Mouse (Mus musculus): ENCODE data around the gene Fbxw10.
A peak's percentile ranks its signal among the peaks of the same experiment; 100 is the strongest.

Gene Fbxw10

DNA sequence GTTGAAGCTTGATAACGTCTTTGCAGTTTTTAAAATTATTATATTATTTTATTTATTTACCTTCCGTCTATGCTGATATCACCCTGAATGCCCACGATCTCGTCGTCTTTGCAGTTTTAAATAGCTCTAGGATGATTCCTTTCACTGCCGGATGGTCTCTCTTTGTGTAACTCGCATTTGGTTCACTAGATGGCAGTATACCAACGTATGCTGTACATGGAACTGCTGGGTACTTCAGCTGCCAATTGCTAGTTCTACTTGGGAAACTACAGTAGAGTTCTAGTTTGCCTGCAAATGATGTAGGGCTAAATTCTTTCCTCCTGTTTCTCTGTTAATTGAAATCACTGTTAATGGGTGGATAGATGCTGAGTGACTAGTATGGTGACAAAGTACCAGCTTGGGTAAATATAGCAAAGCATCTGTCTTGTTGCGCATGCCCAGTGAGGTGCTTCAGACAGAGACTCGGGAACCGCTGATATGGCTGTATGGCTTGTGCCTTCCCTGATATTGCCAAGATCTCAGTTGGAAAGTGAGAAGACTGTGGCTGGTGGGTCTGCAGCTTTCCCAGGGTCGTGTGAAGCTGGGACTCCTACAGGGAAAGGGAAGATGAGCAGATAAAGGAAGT is 54.9 kb downstream of the Fbxw10 start:
- Histone ChIP-seq H3K4me1 (replicated peaks; ENCODE audit: low read depth, low read length) (peaks cover 10% of the 10 kb centered on the region), H3K36me3 (ENCODE audit: insufficient read depth, low read length) (peaks cover 11% of the 10 kb centered on the region), H3K9me3 (ENCODE audit: low read length) (peaks cover 3% of the 10 kb centered on the region; the same call in 1 of the 2 replicates), H3K27me3 (ENCODE audit: insufficient read depth, low read length) (no peaks in the 10 kb centered on the region), H3K4me3 (replicated peaks; ENCODE audit: low read length) (no peak overlapping the region)
- TF ChIP-seq CTCF (conservative IDR thresholded peaks at IDR 0.05; ENCODE audit: low read length) (peak; percentile 62), POU5F1 (IDR thresholded peaks at IDR 0.05; ENCODE audit: borderline replicate concordance, low read length) (no peak)

DNA sequence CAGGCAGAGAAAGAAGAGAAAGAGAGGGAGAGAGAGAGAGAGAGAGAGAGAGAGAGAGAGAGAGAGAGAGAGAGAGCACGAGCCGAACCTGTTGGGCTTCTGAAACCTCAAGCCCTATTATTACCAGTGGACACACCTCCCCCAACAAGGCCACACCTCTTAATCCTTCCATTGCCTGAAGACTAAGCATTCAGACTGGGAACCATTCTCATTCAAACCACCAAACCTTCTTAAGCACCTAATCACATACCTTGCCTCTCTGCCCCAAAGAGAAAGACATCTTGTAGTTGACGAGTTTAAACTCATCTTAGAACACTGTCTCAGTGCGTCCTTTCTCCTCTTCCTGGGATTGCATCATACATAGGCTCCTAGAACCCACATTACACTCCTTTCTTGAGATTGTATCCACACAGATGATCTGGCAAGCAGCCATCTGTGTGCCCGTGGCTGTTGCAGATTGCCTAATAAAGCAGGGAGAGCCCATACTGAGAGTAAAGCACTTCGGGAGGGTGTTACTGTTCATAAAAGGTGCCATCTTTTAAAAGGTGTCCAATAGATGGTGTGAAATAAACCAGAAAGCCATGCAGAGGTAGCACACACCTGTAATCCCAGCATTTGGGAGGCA is 57.1 kb downstream of the Fbxw10 start:
- no peaks in the 10 kb centered on the region for H3K27me3 ChIP-seq (ENCODE audit: insufficient read depth, low read length)
- H3K9me3 ChIP-seq (ENCODE audit: low read length), result peaks cover 3% of the 10 kb centered on the region; the same call in 1 of the 2 replicates
- TF ChIP-seq CTCF (conservative IDR thresholded peaks at IDR 0.05; ENCODE audit: low read length) (no peak), NANOG (IDR thresholded peaks at IDR 0.05; ENCODE audit: borderline replicate concordance, low read length) (no peak), POU5F1 (IDR thresholded peaks at IDR 0.05; ENCODE audit: borderline replicate concordance, low read length) (no peak)
- no peak overlapping the region for H3K4me3 ChIP-seq (replicated peaks; ENCODE audit: low read length)
- H3K4me1 ChIP-seq (replicated peaks; ENCODE audit: low read depth, low read length), result peaks cover 10% of the 10 kb centered on the region
- no peaks in the 10 kb centered on the region for H3K36me3 ChIP-seq (ENCODE audit: insufficient read depth, low read length)

DNA sequence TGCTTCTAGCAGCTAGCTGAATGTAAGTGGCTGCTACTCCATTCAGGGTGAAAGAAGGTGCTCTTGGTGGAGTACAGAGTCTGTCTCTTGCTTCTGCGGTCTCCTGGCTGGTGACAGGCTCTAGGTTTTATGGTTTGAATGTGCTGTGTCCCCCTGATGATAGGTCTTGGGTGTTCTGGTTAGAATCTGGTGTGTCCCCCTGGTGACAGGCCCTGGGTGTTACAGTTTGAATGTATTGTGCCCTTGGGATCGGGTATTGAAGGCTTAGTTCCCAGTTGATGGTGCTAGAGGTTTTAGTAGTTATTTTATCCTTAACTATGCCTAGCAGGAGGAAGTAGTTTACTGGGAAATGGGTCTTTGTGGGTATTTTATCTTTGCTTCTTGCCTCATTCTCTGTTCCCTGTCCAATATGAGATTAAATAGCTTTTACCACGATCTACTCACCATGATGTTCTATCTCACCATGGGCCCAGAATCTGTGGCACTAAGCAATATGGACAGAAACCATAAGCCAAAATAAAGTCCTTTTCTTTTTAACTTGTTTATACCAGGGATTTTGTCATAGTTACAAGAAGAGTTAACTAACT is 62.9 kb downstream of the Fbxw10 start:
- no peak overlapping the region for H3K4me3 ChIP-seq (replicated peaks; ENCODE audit: low read length)
- no peaks in the 10 kb centered on the region for H3K27me3 ChIP-seq (ENCODE audit: insufficient read depth, low read length)
- H3K36me3 ChIP-seq (ENCODE audit: insufficient read depth, low read length), result no peaks in the 10 kb centered on the region
- no peaks in the 10 kb centered on the region for H3K4me1 ChIP-seq (replicated peaks; ENCODE audit: low read depth, low read length)
- H3K9me3 ChIP-seq (ENCODE audit: low read length), result peaks cover 3% of the 10 kb centered on the region; the same call in 1 of the 2 replicates
- no peak for TF ChIP-seq NANOG (IDR thresholded peaks at IDR 0.05; ENCODE audit: borderline replicate concordance, low read length)
- TF ChIP-seq POU5F1 (IDR thresholded peaks at IDR 0.05; ENCODE audit: borderline replicate concordance, low read length), result no peak
- TF ChIP-seq CTCF (conservative IDR thresholded peaks at IDR 0.05; ENCODE audit: low read length), result peak; percentile 26

DNA sequence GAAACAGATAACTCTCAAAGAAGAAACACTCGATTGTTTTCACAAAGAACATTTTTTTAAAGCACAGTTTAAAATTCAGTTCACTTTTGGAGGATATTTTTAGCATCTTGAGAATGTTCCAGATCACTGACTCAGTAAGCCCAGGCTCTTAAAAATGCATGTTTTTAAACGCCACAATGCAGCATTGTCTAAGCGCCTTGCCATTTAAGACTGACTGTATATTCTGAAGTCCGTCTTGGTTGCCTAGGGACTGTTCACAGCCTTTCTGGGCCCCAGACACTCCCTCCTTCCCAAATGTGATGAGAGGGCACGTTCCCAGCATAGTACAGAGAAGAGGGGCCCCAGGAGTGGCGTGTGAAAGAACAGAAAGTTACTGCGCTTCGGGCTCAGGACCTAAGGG is 64.5 kb downstream of the Fbxw10 start:
- no peaks in the 10 kb centered on the region for H3K9me3 ChIP-seq (ENCODE audit: low read length)
- H3K27me3 ChIP-seq (ENCODE audit: insufficient read depth, low read length), result no peaks in the 10 kb centered on the region
- no peak overlapping the region for H3K4me3 ChIP-seq (replicated peaks; ENCODE audit: low read length)
- no peak for TF ChIP-seq POU5F1 (IDR thresholded peaks at IDR 0.05; ENCODE audit: borderline replicate concordance, low read length)
- no peak for TF ChIP-seq NANOG (IDR thresholded peaks at IDR 0.05; ENCODE audit: borderline replicate concordance, low read length)
- no peak for TF ChIP-seq CTCF (conservative IDR thresholded peaks at IDR 0.05; ENCODE audit: low read length)
- no peaks in the 10 kb centered on the region for H3K4me1 ChIP-seq (replicated peaks; ENCODE audit: low read depth, low read length)
- no peaks in the 10 kb centered on the region for H3K36me3 ChIP-seq (ENCODE audit: insufficient read depth, low read length)

DNA sequence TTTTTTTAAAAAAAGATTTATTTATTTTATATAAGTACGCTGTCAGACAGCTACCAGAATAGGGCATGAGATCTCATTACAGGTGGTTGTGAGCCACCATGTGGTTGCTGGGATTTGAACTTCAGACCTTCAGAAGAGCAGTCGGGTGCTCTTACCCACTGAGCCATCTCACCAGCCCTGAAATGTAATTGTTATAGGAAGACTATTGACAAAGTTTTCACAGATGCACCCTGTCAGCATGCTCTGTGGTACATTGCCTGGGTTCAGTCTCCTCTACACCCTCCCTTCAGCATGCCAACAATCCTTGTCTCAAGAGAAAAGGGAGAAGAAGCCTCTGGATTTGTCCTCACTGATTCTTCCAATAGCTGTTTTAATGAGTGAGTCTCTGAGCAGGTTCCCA is 66.3 kb downstream of the Fbxw10 start:
- no peak for TF ChIP-seq CTCF (conservative IDR thresholded peaks at IDR 0.05; ENCODE audit: low read length)
- H3K4me1 ChIP-seq (replicated peaks; ENCODE audit: low read depth, low read length), result no peaks in the 10 kb centered on the region
- H3K27me3 ChIP-seq (ENCODE audit: insufficient read depth, low read length), result no peaks in the 10 kb centered on the region
- H3K36me3 ChIP-seq (ENCODE audit: insufficient read depth, low read length), result no peaks in the 10 kb centered on the region
- H3K9me3 ChIP-seq (ENCODE audit: low read length), result peaks cover 3% of the 10 kb centered on the region
- no peak overlapping the region for H3K4me3 ChIP-seq (replicated peaks; ENCODE audit: low read length)

DNA sequence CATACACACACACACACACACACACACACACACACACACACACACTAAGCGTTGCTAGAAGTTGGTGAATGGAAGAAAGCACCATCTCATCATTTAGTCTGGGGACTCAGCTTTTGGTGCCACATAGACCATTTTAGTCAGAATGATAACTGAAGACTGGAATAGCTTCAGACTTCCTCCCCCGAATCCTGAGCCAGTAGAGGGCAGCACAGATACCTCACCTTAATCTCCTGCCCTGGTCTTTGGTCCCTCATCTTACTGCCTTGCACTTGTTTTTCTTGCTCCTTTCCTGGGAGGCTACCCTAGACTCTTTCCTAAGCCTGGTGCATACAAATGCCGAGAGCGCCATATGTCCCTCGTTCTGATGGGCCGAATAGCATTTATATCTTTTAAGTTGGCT is 67.7 kb downstream of the Fbxw10 start:
- TF ChIP-seq CTCF (conservative IDR thresholded peaks at IDR 0.05; ENCODE audit: low read length), result peak; percentile 48
- TF ChIP-seq POU5F1 (IDR thresholded peaks at IDR 0.05; ENCODE audit: borderline replicate concordance, low read length), result no peak
- H3K36me3 ChIP-seq (ENCODE audit: insufficient read depth, low read length), result no peaks in the 10 kb centered on the region
- no peak overlapping the region for H3K4me3 ChIP-seq (replicated peaks; ENCODE audit: low read length)

DNA sequence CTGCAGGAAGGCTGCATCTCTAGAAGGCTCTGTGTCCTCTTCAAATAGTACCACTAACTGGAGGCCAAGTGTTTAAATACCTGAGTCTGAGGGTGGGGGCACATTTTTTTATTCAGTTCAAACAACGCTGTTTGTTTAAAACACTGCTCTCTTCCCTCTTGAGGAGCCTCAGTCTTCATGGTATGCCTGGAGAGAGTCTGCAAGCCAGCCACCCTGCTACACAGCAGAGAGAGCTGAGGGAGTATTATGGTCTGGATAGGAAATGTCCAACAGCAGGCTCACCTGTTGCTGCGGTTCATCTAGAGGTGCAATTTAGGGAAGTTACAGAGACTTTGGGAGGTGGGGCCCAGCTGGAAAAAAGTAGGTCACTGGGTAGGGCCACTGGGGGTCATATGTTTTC is 68.6 kb downstream of the Fbxw10 start:
- peaks cover 7% of the 10 kb centered on the region for H3K27me3 ChIP-seq (ENCODE audit: insufficient read depth, low read length)

More for the DNA sequence above, 67.7 kb downstream of the Fbxw10 start:
- peaks cover 17% of the 10 kb centered on the region for H3K9me3 ChIP-seq (ENCODE audit: low read length)
- H3K4me1 ChIP-seq (replicated peaks; ENCODE audit: low read depth, low read length), result no peaks in the 10 kb centered on the region
- no peaks in the 10 kb centered on the region for H3K27me3 ChIP-seq (ENCODE audit: insufficient read depth, low read length)

DNA sequence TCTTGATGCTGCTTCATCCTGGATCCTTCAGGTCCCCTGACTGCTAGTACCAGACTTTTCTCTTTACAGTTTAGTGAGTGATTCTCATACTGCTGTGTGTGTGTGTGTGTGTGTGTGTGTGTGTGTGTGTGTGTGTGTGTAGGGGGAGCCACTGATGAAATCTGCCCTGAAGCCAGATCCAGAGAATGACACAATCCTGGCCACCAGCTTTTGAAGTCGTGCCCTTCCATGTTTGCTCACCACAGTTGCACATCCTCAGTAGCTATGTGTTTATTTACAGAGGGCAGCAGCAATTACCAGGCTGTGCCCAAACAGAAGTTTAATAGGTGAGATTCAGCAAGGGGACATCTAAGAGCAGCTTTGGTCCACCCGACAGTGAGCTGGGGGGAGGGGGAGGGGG is 69.9 kb downstream of the Fbxw10 start:
- TF ChIP-seq POU5F1 (IDR thresholded peaks at IDR 0.05; ENCODE audit: borderline replicate concordance, low read length) (no peak), CTCF (conservative IDR thresholded peaks at IDR 0.05; ENCODE audit: low read length) (no peak), NANOG (IDR thresholded peaks at IDR 0.05; ENCODE audit: borderline replicate concordance, low read length) (no peak)
- Histone ChIP-seq H3K4me1 (replicated peaks; ENCODE audit: low read depth, low read length) (peaks cover 12% of the 10 kb centered on the region), H3K9me3 (ENCODE audit: low read length) (peaks cover 18% of the 10 kb centered on the region), H3K27me3 (ENCODE audit: insufficient read depth, low read length) (peaks cover 7% of the 10 kb centered on the region), H3K4me3 (replicated peaks; ENCODE audit: low read length) (no peak overlapping the region), H3K36me3 (ENCODE audit: insufficient read depth, low read length) (no peaks in the 10 kb centered on the region)

More for the DNA sequence above, 68.6 kb downstream of the Fbxw10 start:
- no peak for TF ChIP-seq CTCF (conservative IDR thresholded peaks at IDR 0.05; ENCODE audit: low read length)
- no peak for TF ChIP-seq POU5F1 (IDR thresholded peaks at IDR 0.05; ENCODE audit: borderline replicate concordance, low read length)
- no peak for TF ChIP-seq NANOG (IDR thresholded peaks at IDR 0.05; ENCODE audit: borderline replicate concordance, low read length)
- H3K4me1 ChIP-seq (replicated peaks; ENCODE audit: low read depth, low read length), result peaks cover 4% of the 10 kb centered on the region; the same call in 1 of the 2 replicates
- H3K9me3 ChIP-seq (ENCODE audit: low read length), result peaks cover 18% of the 10 kb centered on the region
- H3K36me3 ChIP-seq (ENCODE audit: insufficient read depth, low read length), result no peaks in the 10 kb centered on the region
- H3K4me3 ChIP-seq (replicated peaks; ENCODE audit: low read length), result no peak overlapping the region
